Mouse (Mus musculus) T-cell, adult 66 days (primary cell): ENCODE measurements around the gene Srsf3. TPM values are rescaled to one million over a fixed set of nuclear protein-coding genes. Genes with fewer than 3 reads are reported as not detected.

ENCODE experiments used
- total RNA-seq, 2 experiments: library from RNA; stranded (reverse); gene quantifications; 3 replicates in 1 of 2; 4 replicates in 1 of 2; pipeline ENCODE4 v1.2.4; 2023

Srsf3 gene
- 100 to 1,000 TPM; 451 to 471 TPM for total RNA-seq

DNA sequence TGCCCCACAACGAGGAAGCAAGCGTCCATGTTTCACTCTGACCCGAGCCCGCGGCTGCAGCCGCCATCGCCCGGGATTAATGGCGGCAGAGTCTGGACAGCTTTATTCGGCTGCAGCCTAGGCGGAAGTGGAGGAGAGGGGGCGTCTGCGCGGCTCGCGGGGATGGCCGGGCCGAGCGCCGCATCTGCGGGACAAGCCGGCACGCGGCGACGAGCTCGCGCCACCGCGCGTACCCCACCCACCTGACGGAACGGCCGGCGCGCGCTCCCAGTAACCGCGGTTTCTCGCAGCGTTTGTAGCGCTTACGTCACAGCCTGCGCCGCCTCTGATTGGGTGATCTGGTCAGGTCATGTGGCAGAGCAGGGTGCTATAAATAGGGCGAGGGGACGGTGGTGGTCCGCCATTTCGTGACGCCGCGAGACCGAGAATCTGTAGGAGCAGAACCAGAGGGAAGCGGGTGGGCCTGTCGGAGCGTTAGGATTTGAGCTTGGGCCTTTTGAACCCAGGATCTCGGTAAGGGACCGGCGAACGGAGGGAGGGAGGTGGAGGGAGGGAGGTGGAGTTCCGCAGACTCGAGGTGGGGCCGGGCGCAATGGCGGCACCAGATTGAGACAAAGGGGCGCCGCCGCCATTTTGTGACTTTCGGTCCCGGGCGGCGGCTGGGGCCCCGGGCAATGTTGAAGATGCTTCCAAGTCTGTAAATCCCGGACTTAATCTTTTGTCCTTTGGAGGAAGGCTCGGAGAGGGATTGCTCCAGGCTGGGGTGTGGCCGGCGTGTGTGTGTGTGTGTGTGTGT lies at the start of gene Srsf3:
TSS of gene Srsf3 (plus strand) at position 355 of the 796 bp plus-strand sequence.

DNA sequence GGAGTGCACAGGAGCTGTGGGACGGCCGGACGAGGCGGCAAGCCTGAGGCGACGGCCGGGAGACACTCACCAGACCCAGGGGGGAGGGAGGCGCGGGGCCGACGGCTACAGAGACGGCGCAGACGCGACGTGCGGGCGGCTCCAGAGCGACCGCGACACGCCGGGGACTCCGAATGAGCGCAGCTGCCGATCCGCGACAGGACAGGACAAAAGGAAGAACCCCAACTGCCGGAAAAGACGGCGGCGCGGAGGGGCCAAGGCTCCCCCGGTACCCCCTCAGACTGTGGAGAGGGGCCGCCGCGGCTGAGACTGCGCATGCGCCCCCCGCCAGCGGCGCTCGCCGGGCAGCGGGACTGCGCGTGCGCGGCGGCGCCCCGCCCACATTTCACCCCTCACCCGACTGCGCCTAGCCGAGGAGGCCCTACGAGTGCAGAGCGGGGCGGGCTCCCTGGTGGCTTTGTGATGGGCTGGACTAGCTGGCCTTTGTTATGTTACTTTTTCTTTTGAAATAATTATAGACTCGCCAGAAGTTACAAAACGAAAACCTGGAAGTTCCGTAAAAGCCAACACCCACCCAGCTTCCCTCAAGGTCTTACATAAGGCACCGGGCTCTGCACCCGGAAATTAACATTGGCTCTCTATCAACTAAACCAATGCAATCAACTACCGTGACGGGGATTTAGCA lies 24.6 kb upstream of the Srsf3 start, which contains the start of gene Stk38:
TSS of gene Stk38 (minus strand) at position 355 of the 685 bp plus-strand sequence.

DNA sequence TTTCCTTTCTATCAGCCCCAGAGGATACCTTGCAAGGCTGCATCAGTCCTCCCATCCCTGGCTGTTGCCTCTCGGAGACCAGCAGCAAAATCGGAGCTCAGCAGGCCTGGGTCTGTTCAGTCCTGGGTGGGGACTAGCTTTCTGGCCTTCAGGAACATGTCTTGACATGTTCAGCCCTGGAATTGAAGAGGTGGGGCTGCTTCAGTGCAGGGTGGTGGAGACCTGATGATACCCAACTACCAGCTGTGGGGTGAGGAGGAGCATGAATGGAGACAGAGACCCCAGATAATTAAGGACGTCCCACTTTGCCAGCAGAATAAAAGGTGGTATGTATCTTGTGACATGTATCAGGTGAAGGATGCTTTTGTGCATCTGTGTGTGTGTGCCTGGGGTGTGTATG lies 58.3 kb downstream of the Srsf3 start, which contains the start of gene Cdkn1a:
TSS of gene Cdkn1a (plus strand) at position 201 of the 400 bp plus-strand sequence.

Other genes starting within 250 kb of the Srsf3 start
- gene Brpf3, start 231.5 kb upstream of the Srsf3 start, total RNA-seq, result 10 to 100 TPM; 49.1 to 51.3 TPM
- gene Pnpla1, start 174.2 kb upstream of the Srsf3 start, total RNA-seq, result not detected
- 1 to 10 TPM in 1 of 2 experiments, under 1 TPM in 1; 0.84 to 1.8 TPM for gene 4930539E08Rik, start 117.3 kb upstream of the Srsf3 start, total RNA-seq
- not detected for gene Pxt1, start 88.8 kb upstream of the Srsf3 start, total RNA-seq
- gene Kctd20, start 80.7 kb upstream of the Srsf3 start, total RNA-seq, result 10 to 100 TPM; 53.2 to 66.8 TPM
- 100 to 1,000 TPM; 488 to 500 TPM for gene Stk38, start 24.6 kb upstream of the Srsf3 start, total RNA-seq
- gene Cdkn1a, start 58.3 kb downstream of the Srsf3 start, total RNA-seq, result 1 to 10 TPM; 1.8 to 3.6 TPM
- gene Rab44, start 81.5 kb downstream of the Srsf3 start, total RNA-seq, result under 1 TPM; 0.29 to 0.74 TPM
- under 1 TPM; 0.39 to 0.44 TPM for gene Cpne5, start 205.5 kb downstream of the Srsf3 start, total RNA-seq
- gene Ppil1, start 231.6 kb downstream of the Srsf3 start, total RNA-seq, result 10 to 100 TPM; 15.5 to 16.5 TPM
- gene BC004004, start 236.2 kb downstream of the Srsf3 start, total RNA-seq, result 10 to 100 TPM; 43.4 to 49.2 TPM